Mouse (Mus musculus) neural tube, embryonic 15.5 days (tissue): ENCODE data around the gene Lad1. TPM values are rescaled to one million over a fixed set of nuclear protein-coding genes. Genes with fewer than 3 reads are reported as not detected.

Experiments
- ATAC-seq: fragments of 200-750 bp; cut with Nextera tagmentation; 2 replicates; pipeline ENCODE4 v1.8.0; 2017; ENCODE audit warnings: mild to moderate bottlenecking, moderate TSS enrichment, moderate library complexity; ENCODE audit not compliant: low FRiP score
- H3K27ac ChIP-seq: fragments of 300-500 bp; sonication (generic); replicated peaks from 2 replicates; pipeline ENCODE4 v1.5.1; 2015; ENCODE audit warnings: mild to moderate bottlenecking, inconsistent platforms
- H3K27me3 ChIP-seq: fragments of 300-500 bp; sonication (generic); replicated peaks from 2 replicates; pipeline ENCODE4 v1.6.1; 2015; ENCODE audit warnings: inconsistent platforms
- H3K36me3 ChIP-seq: fragments of 300-500 bp; sonication (generic); 2 replicates; pipeline ENCODE4 v1.6.1; 2015; ENCODE audit warnings: inconsistent platforms
- H3K4me1 ChIP-seq: fragments of 300-500 bp; sonication (generic); 2 replicates; pipeline ENCODE4 v1.6.1; 2015; ENCODE audit warnings: inconsistent platforms
- H3K4me2 ChIP-seq: fragments of 300-500 bp; sonication (generic); 2 replicates; pipeline ENCODE4 v1.6.1; 2015; ENCODE audit warnings: inconsistent platforms, mild to moderate bottlenecking, moderate library complexity
- H3K4me3 ChIP-seq: fragments of 300-500 bp; sonication (generic); replicated peaks from 2 replicates; pipeline ENCODE4 v1.5.1; 2015; ENCODE audit warnings: mild to moderate bottlenecking, inconsistent platforms
- H3K9ac ChIP-seq: fragments of 300-500 bp; sonication (generic); replicated peaks from 2 replicates; pipeline ENCODE4 v1.6.1; 2015; ENCODE audit warnings: mild to moderate bottlenecking, inconsistent platforms
- H3K9me3 ChIP-seq: fragments of 300-500 bp; sonication (generic); replicated peaks from 2 replicates; pipeline ENCODE4 v1.6.1; 2016; ENCODE audit warnings: inconsistent platforms
- WGBS: fragments of 180-500 bp; shearing (Covaris S2); methylation state at CpG from one replicate; pipeline ENCODE4 v1.1.7; 2015; ENCODE audit warnings: mixed read lengths; 5-methylcytosine and 5-hydroxymethylcytosine counted together
- polyA plus RNA-seq: library from polyadenylated mRNA; unstranded; fragments of >200 nt; fragmentation: Nextera tagmentation; extraction: Ambion mirVana; gene quantifications from 2 replicates; pipeline ENCODE4 v1.2.1, GENCODE M21; 2015

Gene Lad1
- polyA plus RNA-seq, 1 experiment from 2014 or later = 0.65 TPM

GRCm38 (mm10) chr1:135850722-135851512, 32.5 kb downstream of the Lad1 start:
- no peak for ATAC-seq
- H3K9ac ChIP-seq = no peak overlapping the region
- no peak overlapping the region for H3K27ac ChIP-seq
- no peaks in the 10 kb centered on the region for H3K36me3 ChIP-seq
- H3K27me3 ChIP-seq = no peaks in the 10 kb centered on the region
- H3K4me1 ChIP-seq = peaks cover 14% of the 10 kb centered on the region; the same call in 1 of the 2 replicates
- H3K4me2 ChIP-seq = no peak overlapping the region
- H3K9me3 ChIP-seq = no peaks in the 10 kb centered on the region
- H3K4me3 ChIP-seq = no peak overlapping the region
- WGBS = 71% methylated on average over 12 of the region's 12 CpGs

GRCm38 (mm10) chr1:135852044-135852756, 33.8 kb downstream of the Lad1 start:
- H3K4me3 ChIP-seq = no peak overlapping the region
- H3K36me3 ChIP-seq = no peaks in the 10 kb centered on the region
- peaks cover 14% of the 10 kb centered on the region; the same call in 1 of the 2 replicates for H3K4me1 ChIP-seq
- 39% methylated on average over 13 of the region's 13 CpGs for WGBS
- no peaks in the 10 kb centered on the region for H3K9me3 ChIP-seq
- peak; percentile 56; the same call in 1 of the 2 replicates for ATAC-seq
- no peak overlapping the region for H3K4me2 ChIP-seq
- H3K27me3 ChIP-seq = no peaks in the 10 kb centered on the region
- no peak overlapping the region; the same call in 1 of the 2 replicates for H3K27ac ChIP-seq
- H3K9ac ChIP-seq = no peak overlapping the region

GRCm38 (mm10) chr1:135853200-135853599, 34.8 kb downstream of the Lad1 start:
- H3K4me2 ChIP-seq = no peak overlapping the region
- ATAC-seq = no peak
- no peak overlapping the region for H3K27ac ChIP-seq
- WGBS = 94% methylated on average over 4 of the region's 4 CpGs
- no peaks in the 10 kb centered on the region for H3K27me3 ChIP-seq
- H3K9ac ChIP-seq = no peak overlapping the region
- no peaks in the 10 kb centered on the region for H3K9me3 ChIP-seq
- H3K4me1 ChIP-seq = peaks cover 14% of the 10 kb centered on the region; the same call in 1 of the 2 replicates
- no peaks in the 10 kb centered on the region for H3K36me3 ChIP-seq
- H3K4me3 ChIP-seq = no peak overlapping the region

- Histone ChIP-seq H3K4me3 (no peak overlapping the region), H3K4me2 (no peak overlapping the region), H3K9me3 (no peaks in the 10 kb centered on the region), H3K9ac (no peak overlapping the region), H3K27me3 (no peaks in the 10 kb centered on the region), H3K4me1 (peaks cover 14% of the 10 kb centered on the region; the same call in 1 of the 2 replicates), H3K36me3 (no peaks in the 10 kb centered on the region), H3K27ac (no peak overlapping the region)
- no peak for ATAC-seq
- WGBS = 83% methylated on average over 6 of the region's 6 CpGs
Observed at GRCm38 (mm10) chr1:135854591-135855343, 36.4 kb downstream of the Lad1 start.

- WGBS = 91% methylated on average over 1 of the region's 1 CpGs
Observed at GRCm38 (mm10) chr1:135855344-135855687, 36.9 kb downstream of the Lad1 start.

GRCm38 (mm10) chr1:135856070-135856469, 37.7 kb downstream of the Lad1 start:
- peaks cover 14% of the 10 kb centered on the region; the same call in 1 of the 2 replicates for H3K4me1 ChIP-seq
- WGBS = 85% methylated on average over 4 of the region's 4 CpGs
- no peak for ATAC-seq
- no peaks in the 10 kb centered on the region for H3K36me3 ChIP-seq
- no peak overlapping the region for H3K27ac ChIP-seq
- no peak overlapping the region for H3K4me2 ChIP-seq
- H3K9ac ChIP-seq = no peak overlapping the region
- H3K9me3 ChIP-seq = no peaks in the 10 kb centered on the region
- H3K27me3 ChIP-seq = no peaks in the 10 kb centered on the region
- no peak overlapping the region for H3K4me3 ChIP-seq

More at GRCm38 (mm10) chr1:135855344-135855687, 36.9 kb downstream of the Lad1 start:
- no peak for ATAC-seq
- Histone ChIP-seq H3K27ac (no peak overlapping the region), H3K9me3 (no peaks in the 10 kb centered on the region), H3K36me3 (no peaks in the 10 kb centered on the region), H3K4me1 (peaks cover 14% of the 10 kb centered on the region; the same call in 1 of the 2 replicates), H3K27me3 (no peaks in the 10 kb centered on the region), H3K4me3 (no peak overlapping the region), H3K9ac (no peak overlapping the region), H3K4me2 (no peak overlapping the region)

- H3K4me2 ChIP-seq = no peak overlapping the region
- H3K9ac ChIP-seq = no peak overlapping the region
- H3K4me1 ChIP-seq = peaks cover 7% of the 10 kb centered on the region; the same call in 1 of the 2 replicates
- H3K27ac ChIP-seq = no peak overlapping the region
- no peak overlapping the region for H3K4me3 ChIP-seq
- 61% methylated on average over 11 of the region's 11 CpGs for WGBS
- no peak for ATAC-seq
- no peaks in the 10 kb centered on the region for H3K36me3 ChIP-seq
- H3K9me3 ChIP-seq = no peaks in the 10 kb centered on the region
- no peaks in the 10 kb centered on the region for H3K27me3 ChIP-seq
Observed at GRCm38 (mm10) chr1:135857137-135857775, 38.9 kb downstream of the Lad1 start.

GRCm38 (mm10) chr1:135858533-135858932, 40.1 kb downstream of the Lad1 start:
- 92% methylated on average over 7 of the region's 7 CpGs for WGBS
- Histone ChIP-seq H3K36me3 (no peaks in the 10 kb centered on the region), H3K4me3 (no peak overlapping the region), H3K4me2 (no peak overlapping the region), H3K9me3 (no peaks in the 10 kb centered on the region), H3K9ac (no peak overlapping the region), H3K27ac (no peak overlapping the region), H3K27me3 (no peaks in the 10 kb centered on the region), H3K4me1 (no peaks in the 10 kb centered on the region)
- ATAC-seq = no peak

- WGBS = 83% methylated on average over 5 of the region's 5 CpGs
- Histone ChIP-seq H3K27me3 (no peaks in the 10 kb centered on the region), H3K9me3 (no peaks in the 10 kb centered on the region), H3K9ac (no peak overlapping the region), H3K36me3 (no peaks in the 10 kb centered on the region), H3K4me1 (no peaks in the 10 kb centered on the region), H3K27ac (no peak overlapping the region), H3K4me2 (no peak overlapping the region), H3K4me3 (no peak overlapping the region)
- no peak for ATAC-seq
Observed at GRCm38 (mm10) chr1:135861091-135861490, 42.7 kb downstream of the Lad1 start.

GRCm38 (mm10) chr1:135861980-135862552, 43.7 kb downstream of the Lad1 start:
- WGBS = 73% methylated on average over 9 of the region's 9 CpGs
- no peaks in the 10 kb centered on the region for H3K4me1 ChIP-seq
- H3K4me3 ChIP-seq = no peak overlapping the region
- no peaks in the 10 kb centered on the region for H3K27me3 ChIP-seq
- H3K4me2 ChIP-seq = no peak overlapping the region
- H3K27ac ChIP-seq = no peak overlapping the region
- no peaks in the 10 kb centered on the region for H3K36me3 ChIP-seq
- no peak overlapping the region for H3K9ac ChIP-seq
- no peak for ATAC-seq
- no peaks in the 10 kb centered on the region for H3K9me3 ChIP-seq

GRCm38 (mm10) chr1:135862561-135862960, 44.2 kb downstream of the Lad1 start:
- no peak for ATAC-seq

More at GRCm38 (mm10) chr1:135862561-135862960, 44.2 kb downstream of the Lad1 start:
- 81% methylated on average over 5 of the region's 5 CpGs for WGBS
- no peaks in the 10 kb centered on the region for H3K36me3 ChIP-seq
- no peaks in the 10 kb centered on the region for H3K9me3 ChIP-seq
- H3K4me2 ChIP-seq = no peak overlapping the region
- H3K4me1 ChIP-seq = no peaks in the 10 kb centered on the region
- H3K27me3 ChIP-seq = no peaks in the 10 kb centered on the region
- no peak overlapping the region for H3K9ac ChIP-seq
- H3K27ac ChIP-seq = no peak overlapping the region
- H3K4me3 ChIP-seq = no peak overlapping the region
